Mouse (Mus musculus) cerebellum, postnatal 4 days (tissue): Measurements from ENCODE around the gene Tmem125.
A peak's percentile ranks its signal among the peaks of the same experiment; 100 is the strongest.

Experiments
- DNase-seq, 2 experiments: peaks; one replicate each; pipeline ENCODE4 v3.0.0; 2022; ENCODE audit warnings: low spot score in 2 of 2, mixed read lengths in 1 of 2

The Tmem125 gene

GRCm38 (mm10) chr4:118543592-118544260, at the start of gene Tmem125:
TSS of gene Tmem125 (minus strand) at chr4:118544044.
- DNase-seq, result no peak

- no peak for DNase-seq
Measured at GRCm38 (mm10) chr4:118589733-118590130, 45.9 kb upstream of the Tmem125 start.

- DNase-seq, result no peak
Measured at GRCm38 (mm10) chr4:118589053-118589732, 45.3 kb upstream of the Tmem125 start.

- DNase-seq, result no peak
Measured at GRCm38 (mm10) chr4:118582629-118583028, 38.8 kb upstream of the Tmem125 start.

- peak in 1 of 2 experiments; percentile 37 for DNase-seq
Measured at GRCm38 (mm10) chr4:118581508-118581907, 37.7 kb upstream of the Tmem125 start.

- DNase-seq, result peak in 1 of 2 experiments; percentile 48
Measured at GRCm38 (mm10) chr4:118579313-118579712, 35.5 kb upstream of the Tmem125 start.

GRCm38 (mm10) chr4:118576097-118576496, 32.3 kb upstream of the Tmem125 start:
- peak; percentile 92 to 93 for DNase-seq

- DNase-seq, result no peak
Measured at GRCm38 (mm10) chr4:118571441-118571840, 27.6 kb upstream of the Tmem125 start.

GRCm38 (mm10) chr4:118569320-118569719, 25.5 kb upstream of the Tmem125 start:
- DNase-seq, result no peak

- DNase-seq, result no peak
Measured at GRCm38 (mm10) chr4:118568709-118569108, 24.9 kb upstream of the Tmem125 start.

GRCm38 (mm10) chr4:118566161-118566676, 22.4 kb upstream of the Tmem125 start:
- peak in 1 of 2 experiments; percentile 47 for DNase-seq

GRCm38 (mm10) chr4:118564926-118565279, 21.1 kb upstream of the Tmem125 start:
- DNase-seq, result no peak

GRCm38 (mm10) chr4:118564062-118564925, 20.4 kb upstream of the Tmem125 start:
- DNase-seq, result no peak

GRCm38 (mm10) chr4:118553039-118553649, 9.3 kb upstream of the Tmem125 start:
- DNase-seq, result no peak

- peak in 1 of 2 experiments; percentile 65 for DNase-seq
Measured at GRCm38 (mm10) chr4:118548130-118548480, 4.3 kb upstream of the Tmem125 start.

- peak; percentile 70 to 95 for DNase-seq
Measured at GRCm38 (mm10) chr4:118547424-118548129, 3.7 kb upstream of the Tmem125 start.

- DNase-seq, result no peak
Measured at GRCm38 (mm10) chr4:118544441-118545127, 740 bp upstream of the Tmem125 start.

- no peak for DNase-seq
Measured at GRCm38 (mm10) chr4:118543158-118543530, 700 bp downstream of the Tmem125 start.

- DNase-seq, result no peak
Measured at GRCm38 (mm10) chr4:118542510-118543157, 1.2 kb downstream of the Tmem125 start.

GRCm38 (mm10) chr4:118539904-118540303, 3.9 kb downstream of the Tmem125 start:
- DNase-seq, result no peak
